ENCODE assay signal across 25 mouse cellular contexts in the genomic region with DNA sequence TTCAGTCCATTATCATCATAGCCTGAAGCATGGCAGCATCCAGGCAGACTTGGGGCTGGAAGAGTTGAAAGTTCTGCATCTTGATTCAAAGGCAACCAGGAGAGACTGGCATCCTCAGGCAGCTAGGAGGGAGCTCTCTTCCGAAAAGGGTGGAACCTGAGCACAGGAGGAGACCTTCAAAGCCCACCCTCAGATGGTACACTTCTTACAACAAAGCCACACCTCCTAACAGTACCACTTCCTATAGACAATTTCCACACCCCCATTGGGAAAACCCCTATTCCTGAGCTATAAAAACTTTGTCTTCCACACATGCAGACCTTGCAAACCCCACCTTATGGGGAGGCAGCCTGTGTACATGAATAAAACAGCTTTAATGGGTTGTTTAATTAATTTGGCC. TPM values are rescaled to one million over a fixed set of nuclear protein-coding genes. Genes with fewer than 3 reads are reported as not detected.
DNase-seq lines count a peak whose midpoint lies in the region; ATAC-seq and TF ChIP-seq lines count a peak whose summit lies in the region.
"Had no signal": no experiment of that assay in that cellular context is flagged by ENCODE, and none has a peak within 500 bp of the region (broad histone marks: within the 10 kb centered on the region; RNA-seq: fewer than 3 reads in every experiment).

No protein-coding gene starts in this region.

- WGBS in forebrain, postnatal 0 days: 67% methylated on average over 1 of the region's 1 CpGs

- peak overlapping the region; percentile 72 for H3K4me3 ChIP-seq in E14TG2a.4 (replicated peaks; ENCODE audit: low read length)
- peak overlapping the region; percentile 29 to 51 for H3K4me3 ChIP-seq in ES-E14 (ENCODE audit: insufficient read depth in 1 of 2, low read depth in 1 of 2, low read length in 2 of 2, poor library complexity in 1 of 2, severe bottlenecking in 1 of 2)
- H3K4me3 ChIP-seq in forebrain, postnatal 0 days (ENCODE audit: low read depth, low read length): no peak overlapping the region
- H3K4me3 ChIP-seq: embryonic facial prominence, embryonic 12.5 days; embryonic facial prominence, embryonic 15.5 days; hindbrain, embryonic 10.5 days; hindbrain, embryonic 13.5 days had no signal

- DNase-seq in CD4-positive, CD25-positive, alpha-beta regulatory T cell, adult 2 months (ENCODE audit: low read depth, low spot score): peak; percentile 18
- no peak for DNase-seq in ES-E14 (ENCODE audit: low read depth, low spot score)
- peak; percentile 20 for DNase-seq in induced T-regulatory cell, adult 2 months (ENCODE audit: low read depth)
- no peak for DNase-seq in thymus, postnatal 10 days (ENCODE audit: low spot score in 2 of 2)
- no peak for DNase-seq in forebrain, postnatal 0 days
- DNase-seq in B cell, adult 2 months: no peak
- DNase-seq: adrenal gland, postnatal 10 days; cerebellum, adult 11 months; cerebellum, adult 2 months; cerebellum, adult 9-11 months; cerebellum, postnatal 25 days; gastrocnemius, postnatal 36 days; heart, postnatal 36 days; kidney, adult 2 months had no signal

- in situ Hi-C loops in ES-E14 (cut with MboI; ENCODE audit: low sequenced_read_pairs in 2 of 2, unreplicated experiment in 2 of 2): no loop called here

- H3K9me3 ChIP-seq in E14TG2a.4 (ENCODE audit: low read length) (no peaks in the 10 kb centered on the region), ES-E14 (ENCODE audit: control insufficient read depth, insufficient read depth, low read depth, low read length) (no peaks in the 10 kb centered on the region)
- H3K9me3 ChIP-seq in forebrain, postnatal 0 days (ENCODE audit: low read length): no peaks in the 10 kb centered on the region
- H3K9me3 ChIP-seq: embryonic facial prominence, embryonic 12.5 days; embryonic facial prominence, embryonic 15.5 days; hindbrain, embryonic 10.5 days; hindbrain, embryonic 13.5 days had no signal

- no peak for ATAC-seq in forebrain, postnatal 0 days
- ATAC-seq: forebrain, embryonic 14.5 days; hindbrain, embryonic 16.5 days; intestine, postnatal 0 days had no signal

- H3K4me1 ChIP-seq in E14TG2a.4 (replicated peaks; ENCODE audit: low read depth, low read length) (peaks cover 85% of the 10 kb centered on the region), ES-E14 (ENCODE audit: control insufficient read depth in 2 of 2, insufficient read depth in 2 of 2, low read length in 2 of 2, poor library complexity in 1 of 2) (peaks cover 19 to 22% of the 10 kb centered on the region in 2 experiments)
- no peaks in the 10 kb centered on the region for H3K4me1 ChIP-seq in forebrain, postnatal 0 days (ENCODE audit: insufficient read depth)
- H3K4me1 ChIP-seq: embryonic facial prominence, embryonic 12.5 days; hindbrain, embryonic 13.5 days had no signal

- H3K4me2 ChIP-seq in forebrain, postnatal 0 days (ENCODE audit: low read depth): no peak overlapping the region
- H3K4me2 ChIP-seq: embryonic facial prominence, embryonic 12.5 days; embryonic facial prominence, embryonic 15.5 days; heart, embryonic 11.5 days; hindbrain, embryonic 13.5 days had no signal

- peak overlapping the region; percentile 57; the same call in 1 of the 2 replicates for H3K9ac ChIP-seq in ES-E14 (ENCODE audit: insufficient read depth, low read depth, low read length, poor library complexity, severe bottlenecking)
- H3K9ac ChIP-seq in forebrain, postnatal 0 days: no peak overlapping the region
- H3K9ac ChIP-seq: embryonic facial prominence, embryonic 12.5 days; embryonic facial prominence, embryonic 15.5 days; hindbrain, embryonic 13.5 days had no signal

- H3K27me3 ChIP-seq in E14TG2a.4 (ENCODE audit: insufficient read depth, low read length): no peaks in the 10 kb centered on the region
- no peaks in the 10 kb centered on the region for H3K27me3 ChIP-seq in forebrain, postnatal 0 days (ENCODE audit: insufficient read depth, low read length)
- H3K27me3 ChIP-seq: CH12.LX; embryonic facial prominence, embryonic 12.5 days; embryonic facial prominence, embryonic 15.5 days; hindbrain, embryonic 13.5 days had no signal

- peak overlapping the region; percentile 89 for H3K27ac ChIP-seq in ES-E14 (ENCODE audit: insufficient read depth, low read depth, low read length, poor library complexity, severe bottlenecking)
- no peak overlapping the region for H3K27ac ChIP-seq in forebrain, postnatal 0 days (ENCODE audit: low read depth, low read length)
- H3K27ac ChIP-seq: embryonic facial prominence, embryonic 12.5 days; embryonic facial prominence, embryonic 15.5 days; hindbrain, embryonic 10.5 days; hindbrain, embryonic 13.5 days had no signal

- no peaks in the 10 kb centered on the region for H3K36me3 ChIP-seq in E14TG2a.4 (ENCODE audit: insufficient read depth, low read length)
- H3K36me3 ChIP-seq in ES-E14 (ENCODE audit: control insufficient read depth, insufficient read depth, low read length, poor library complexity, severe bottlenecking): no peaks in the 10 kb centered on the region
- no peaks in the 10 kb centered on the region for H3K36me3 ChIP-seq in forebrain, postnatal 0 days (ENCODE audit: insufficient read depth)
- H3K36me3 ChIP-seq: embryonic facial prominence, embryonic 12.5 days; embryonic facial prominence, embryonic 15.5 days; hindbrain, embryonic 10.5 days; hindbrain, embryonic 13.5 days had no signal

- no peak for TF ChIP-seq CTCF in E14TG2a.4 (conservative IDR thresholded peaks at IDR 0.05; ENCODE audit: low read length)
- no peak for TF ChIP-seq CTCF in forebrain, postnatal 0 days (IDR thresholded peaks at IDR 0.05; ENCODE audit: low read depth)

TF ChIP-seq in ES-E14, 5 proteins besides CTCF, POLR2A, EP300 and RAD21:
- TF ChIP-seq ZNF384 (IDR thresholded peaks at IDR 0.05; ENCODE audit: low read depth, low read length) (no peak), HCFC1 (IDR thresholded peaks at IDR 0.05; ENCODE audit: borderline replicate concordance, insufficient read depth, low read length) (no peak)

RNA-seq across cellular contexts. Expression of a gene that starts 25.9 kb away (rescaled TPM):
- 118 and 165 TPM in 2 replicates for total RNA-seq in ES-E14 (2012; rRNA removed)
- 14.1 and 19.5 TPM in 2 replicates for total RNA-seq in forebrain, postnatal 0 days (2014; rRNA removed)
- 4.8 and 5.6 TPM in 2 replicates for polyA plus RNA-seq in forebrain, postnatal 0 days (2015; fragmentation: Nextera tagmentation; extraction: Ambion mirVana)
- total RNA-seq: MEL had no signal

RNA-seq across cellular contexts. Expression of a gene that starts 48.6 kb away (rescaled TPM):
- total RNA-seq in ES-E14 (2012; rRNA removed): 14.0 and 20.9 TPM in 2 replicates
- 107 and 108 TPM in 2 replicates for total RNA-seq in forebrain, postnatal 0 days (2014; rRNA removed)
- polyA plus RNA-seq in forebrain, postnatal 0 days (2015; fragmentation: Nextera tagmentation; extraction: Ambion mirVana): 128 and 138 TPM in 2 replicates

Comparison
In these comparisons a context has a peak if more than half of its experiments do, and no peak if none do; other contexts are left out.
1. DNase-seq: peak in CD4-positive, CD25-positive, alpha-beta regulatory T cell, adult 2 months (single experiment) and induced T-regulatory cell, adult 2 months (single experiment); none in ES-E14 (single experiment), thymus, postnatal 10 days (0 of 2), forebrain, postnatal 0 days (single experiment) and B cell, adult 2 months (0 of 2).